Mouse (Mus musculus): Measurements from ENCODE around the gene Smco4. TPM values are rescaled to one million over a fixed set of nuclear protein-coding genes. Genes with fewer than 3 reads are reported as not detected.

Smco4 gene
- polyA plus RNA-seq, 1 experiment, result 27.1 TPM

GRCm38 (mm10) chr9:15587157-15587854 is 94.1 kb downstream of the Smco4 start:
- TF ChIP-seq POLR2A (IDR thresholded peaks at IDR 0.05; ENCODE audit: borderline replicate concordance, extremely low read depth, low read depth, low read length) (no peak), CTCF (IDR thresholded peaks at IDR 0.05; ENCODE audit: insufficient read depth, low read length) (no peak)
- no peak overlapping the region for H3K4me3 ChIP-seq (replicated peaks; ENCODE audit: extremely low read depth, low read depth, low read length)
- no peaks in the 10 kb centered on the region for H3K4me1 ChIP-seq (ENCODE audit: control insufficient read depth, insufficient read depth, low read length)
- WGBS, result 51% methylated on average over 6 of the region's 6 CpGs
- no peak for DNase-seq

GRCm38 (mm10) chr9:15594148-15594547 is 100.9 kb downstream of the Smco4 start:
- WGBS, result 84% methylated on average over 4 of the region's 4 CpGs
- no peaks in the 10 kb centered on the region for H3K4me1 ChIP-seq (ENCODE audit: control insufficient read depth, insufficient read depth, low read length)
- TF ChIP-seq CTCF (IDR thresholded peaks at IDR 0.05; ENCODE audit: insufficient read depth, low read length) (no peak), POLR2A (IDR thresholded peaks at IDR 0.05; ENCODE audit: borderline replicate concordance, extremely low read depth, low read depth, low read length) (no peak)
- H3K4me3 ChIP-seq (replicated peaks; ENCODE audit: extremely low read depth, low read depth, low read length), result no peak overlapping the region
- no peak for DNase-seq

Other genes with a start within 250 kb of the Smco4 start
- gene Med17, start 213.5 kb upstream of the Smco4 start, polyA plus RNA-seq (2012; rRNA removed), result 24.6 and 25.3 TPM in 2 replicates
- gene Taf1d, start 187.2 kb upstream of the Smco4 start, polyA plus RNA-seq (2012; rRNA removed), result 4.5 and 10.3 TPM in 2 replicates
- gene 4931406C07Rik, start 187.0 kb upstream of the Smco4 start, polyA plus RNA-seq (2012; rRNA removed), result 7.3 and 13.7 TPM in 2 replicates
- gene Cep295, start 135.6 kb upstream of the Smco4 start, polyA plus RNA-seq (2012; rRNA removed), result 3.1 and 3.7 TPM in 2 replicates
- gene Deup1, start 134.5 kb downstream of the Smco4 start, polyA plus RNA-seq (2012; rRNA removed), result 0.49 and 0.56 TPM in 2 replicates
- gene Slc36a4, start 216.3 kb downstream of the Smco4 start, polyA plus RNA-seq (2012; rRNA removed), result 6.8 and 11.7 TPM in 2 replicates

All from lung, adult 2 months (tissue).